Mouse (Mus musculus): ENCODE results near the gene Zfp334.

The Zfp334 gene

DNA sequence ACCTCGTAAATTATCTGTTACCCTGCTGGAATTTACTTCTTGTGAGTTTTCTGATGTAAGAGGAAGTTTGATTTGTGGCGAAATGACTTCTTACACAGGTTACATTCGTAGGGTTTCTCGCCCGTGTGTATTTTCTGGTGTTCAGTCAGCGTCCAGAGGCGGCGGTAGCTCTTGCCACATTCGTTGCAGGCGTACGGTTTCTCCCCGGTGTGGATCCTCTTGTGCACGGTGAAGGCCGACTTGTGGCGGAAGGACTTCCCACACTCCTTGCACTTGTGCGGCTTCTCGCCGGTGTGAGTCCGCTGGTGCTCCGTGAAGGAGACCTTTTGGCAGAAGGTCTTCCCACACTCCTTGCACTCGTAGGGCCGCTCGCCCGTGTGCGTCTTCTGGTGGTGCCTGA lies 8.0 kb downstream of the Zfp334 start:
- in situ Hi-C loops (cut with MboI; ENCODE audit: unreplicated experiment in 2 of 2): no loop called here

DNA sequence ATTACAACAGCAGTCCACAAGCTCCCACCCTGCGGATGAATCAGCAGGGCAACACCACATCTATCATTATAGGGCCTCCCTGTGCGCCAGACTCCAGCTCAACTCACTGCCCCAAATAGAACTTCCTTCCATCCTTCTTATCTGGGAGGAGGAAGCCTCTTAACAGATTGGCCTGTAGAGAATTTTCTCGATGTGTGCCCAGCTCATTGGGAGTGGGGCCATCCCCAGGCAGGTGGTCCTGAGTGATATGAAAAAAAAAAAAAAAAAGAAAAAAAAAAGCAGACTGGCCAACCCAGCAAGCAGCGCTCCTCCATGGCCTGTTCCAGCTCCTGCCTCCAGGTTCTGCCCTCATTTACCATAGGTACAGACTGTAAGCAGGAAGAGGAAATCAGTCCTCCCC lies 12.1 kb downstream of the Zfp334 start:
- in situ Hi-C loops (cut with MboI; ENCODE audit: unreplicated experiment in 2 of 2): no loop called here

DNA sequence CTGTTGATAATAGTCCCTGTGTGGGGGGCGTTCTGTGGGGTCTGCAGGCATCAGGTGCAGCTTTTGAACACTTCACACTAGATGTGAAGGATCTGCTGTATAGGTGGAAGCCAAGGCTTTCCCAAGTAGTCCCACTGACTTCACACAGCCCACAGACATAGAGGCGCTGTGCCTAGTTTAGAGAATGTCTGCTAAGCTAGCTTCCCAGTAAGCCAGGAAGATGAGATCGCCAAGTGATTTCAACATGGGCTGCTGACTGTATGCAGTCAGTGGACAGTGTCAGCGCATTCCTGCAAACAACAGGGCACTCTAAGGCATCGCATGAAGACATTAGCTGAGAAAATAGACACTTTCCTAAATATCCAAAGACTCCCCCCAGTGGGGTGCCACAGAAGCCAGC lies 12.6 kb downstream of the Zfp334 start:
- in situ Hi-C loops (cut with MboI; ENCODE audit: unreplicated experiment in 2 of 2): no loop called here

DNA sequence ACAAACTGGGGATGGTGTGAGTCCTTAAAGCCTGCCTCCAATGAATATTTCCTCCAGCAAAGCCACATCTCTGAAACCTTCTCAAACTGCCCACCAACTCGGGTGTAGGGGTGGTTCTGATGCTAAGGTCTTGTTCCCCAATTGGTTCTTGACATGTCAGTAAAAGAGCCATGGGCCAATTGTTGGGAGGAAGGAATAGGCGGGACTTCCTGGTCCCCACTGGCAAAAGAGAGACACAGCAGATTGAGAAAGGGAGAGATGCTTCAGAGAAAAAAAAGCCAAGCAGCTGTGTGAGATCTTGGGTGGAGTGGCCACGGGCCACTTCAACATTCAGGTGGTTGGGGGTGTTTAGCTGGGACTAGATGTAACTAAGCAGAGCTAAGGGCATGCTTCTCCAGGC lies 17.0 kb downstream of the Zfp334 start:
- in situ Hi-C loops (cut with MboI; ENCODE audit: unreplicated experiment in 2 of 2): no loop called here

DNA sequence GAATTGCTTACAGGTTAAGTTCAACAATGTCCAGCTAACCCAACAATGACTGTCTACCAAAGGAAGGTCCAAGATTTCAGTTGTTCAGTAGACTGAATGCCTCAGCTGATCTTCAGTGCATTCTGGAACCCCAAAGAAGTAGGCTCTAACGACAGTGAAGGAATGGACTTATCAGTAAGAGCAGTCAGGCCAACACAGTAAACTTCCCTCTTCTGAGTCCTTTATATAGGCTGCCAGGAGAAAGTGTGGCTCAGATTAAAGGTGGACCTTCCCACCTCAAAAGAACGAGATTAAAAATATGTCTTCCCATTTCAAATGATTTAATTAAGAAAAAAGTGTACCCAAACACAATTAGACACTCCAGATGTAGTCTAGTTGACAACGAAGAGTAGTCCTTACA lies 17.7 kb downstream of the Zfp334 start:
- in situ Hi-C loops (cut with MboI; ENCODE audit: unreplicated experiment in 2 of 2): no loop called here

DNA sequence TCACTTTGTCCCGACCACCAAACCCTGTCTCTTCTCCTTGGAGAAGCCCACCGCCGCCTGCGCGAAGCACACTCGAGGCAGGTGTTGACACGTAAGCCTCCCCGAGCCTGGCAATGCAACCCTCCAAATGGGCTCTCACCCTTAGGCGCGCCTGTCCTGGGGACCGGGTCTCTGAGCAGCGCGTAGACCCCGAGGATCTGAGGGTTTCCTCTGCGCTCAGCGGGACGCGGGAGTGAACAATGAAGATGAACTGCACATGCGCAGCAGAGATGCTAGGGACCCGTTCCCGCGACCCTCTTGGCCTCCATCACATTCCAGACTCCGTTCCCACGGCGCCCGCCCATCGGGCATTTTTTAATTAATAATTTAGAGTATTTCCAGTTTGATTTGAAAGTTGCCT lies 19.6 kb downstream of the Zfp334 start, which contains the start of gene Zfp663:
Zfp663 (minus strand) TSS at position 234 of the 400 bp plus-strand sequence.
- in situ Hi-C loops (cut with MboI; ENCODE audit: unreplicated experiment in 2 of 2): no loop called here

DNA sequence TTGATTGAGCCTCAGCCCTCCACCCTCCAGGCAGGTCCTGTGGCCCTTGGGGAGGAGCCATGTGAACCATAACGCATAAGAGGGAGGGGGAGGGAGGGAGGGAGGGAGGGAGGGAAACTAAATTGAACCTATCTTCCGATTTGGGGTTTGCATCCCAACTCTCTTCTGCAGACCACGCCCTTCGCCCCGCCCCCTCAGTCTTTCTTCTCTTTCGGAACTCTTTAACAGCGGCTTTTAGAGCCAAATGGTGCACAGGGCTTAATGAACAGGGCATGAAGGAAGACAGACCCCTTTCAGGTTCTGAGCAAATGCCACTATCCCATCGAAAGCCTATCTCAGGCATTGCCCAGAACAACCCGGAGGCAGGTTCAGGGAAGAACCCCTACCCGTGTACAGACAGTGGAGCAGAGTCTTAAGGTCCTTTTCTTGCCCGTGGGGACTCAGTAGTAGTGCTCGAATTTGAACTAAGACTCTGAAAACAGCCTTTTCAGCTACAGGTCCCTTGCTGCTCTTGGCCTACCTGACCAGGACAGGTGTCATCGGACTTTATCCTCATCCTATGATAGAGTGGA lies 20.1 kb downstream of the Zfp334 start:
- in situ Hi-C loops (cut with MboI; ENCODE audit: unreplicated experiment in 2 of 2): no loop called here

DNA sequence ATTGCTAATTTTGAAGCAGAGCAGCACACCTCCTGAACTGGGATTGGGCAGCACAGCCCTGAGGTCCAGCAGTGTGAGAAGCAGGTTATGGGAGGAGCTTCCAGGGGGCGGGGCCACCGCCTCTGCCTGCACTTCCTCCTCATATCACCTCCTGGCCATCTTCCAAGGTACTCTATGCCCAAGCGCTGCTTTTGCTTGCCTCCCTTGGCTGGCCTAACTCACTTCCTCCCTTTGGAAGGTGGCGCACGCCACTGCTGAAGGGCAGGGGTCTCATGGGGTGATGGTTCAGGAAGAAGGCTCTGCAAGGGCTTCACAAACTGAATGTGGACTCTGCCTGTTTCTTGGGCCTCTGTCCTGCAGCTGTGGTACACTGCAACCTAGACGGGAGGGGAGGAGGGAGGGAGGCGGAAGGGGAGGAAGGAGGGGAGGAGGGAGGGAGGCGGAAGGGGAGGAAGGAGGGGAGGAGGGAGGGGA lies 21.0 kb downstream of the Zfp334 start:
- in situ Hi-C loops (cut with MboI; ENCODE audit: unreplicated experiment in 2 of 2): no loop called here

DNA sequence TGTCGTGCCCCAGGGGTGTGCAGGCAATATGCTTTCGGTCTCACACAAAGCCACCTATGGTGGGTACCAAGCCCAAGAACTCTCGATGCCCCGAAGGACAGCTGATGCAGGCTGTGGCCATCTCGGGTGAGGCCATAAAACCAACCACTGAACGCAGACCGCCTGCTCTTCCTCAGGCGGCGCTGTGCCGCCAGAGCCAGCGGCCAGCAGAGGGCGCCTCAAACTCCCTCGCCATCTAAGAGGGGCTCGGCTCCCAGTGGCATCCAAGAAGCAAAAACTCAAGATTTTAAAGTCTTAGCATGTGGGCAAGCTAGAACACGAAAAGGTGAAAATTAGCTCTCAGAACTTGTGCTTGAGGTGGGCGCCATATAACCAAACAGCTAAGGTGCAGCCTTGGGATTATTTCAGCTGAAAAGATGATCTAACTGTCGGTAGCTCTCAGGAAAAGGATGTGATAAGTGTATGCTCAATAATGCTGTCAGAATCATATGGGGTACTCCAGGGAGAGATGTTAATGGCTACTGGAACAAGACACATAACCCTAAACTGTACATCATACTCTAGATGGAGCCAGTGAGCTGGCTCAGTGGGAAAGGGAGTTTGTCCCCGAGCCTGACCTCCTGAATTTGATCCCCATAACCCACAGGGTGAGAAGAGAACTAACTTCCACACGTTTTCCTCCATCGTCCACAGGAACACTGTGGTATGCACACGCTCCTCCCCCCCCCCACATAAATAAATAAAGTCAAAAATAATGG lies 23.5 kb downstream of the Zfp334 start:
- in situ Hi-C loops (cut with MboI; ENCODE audit: unreplicated experiment in 2 of 2): no loop called here

DNA sequence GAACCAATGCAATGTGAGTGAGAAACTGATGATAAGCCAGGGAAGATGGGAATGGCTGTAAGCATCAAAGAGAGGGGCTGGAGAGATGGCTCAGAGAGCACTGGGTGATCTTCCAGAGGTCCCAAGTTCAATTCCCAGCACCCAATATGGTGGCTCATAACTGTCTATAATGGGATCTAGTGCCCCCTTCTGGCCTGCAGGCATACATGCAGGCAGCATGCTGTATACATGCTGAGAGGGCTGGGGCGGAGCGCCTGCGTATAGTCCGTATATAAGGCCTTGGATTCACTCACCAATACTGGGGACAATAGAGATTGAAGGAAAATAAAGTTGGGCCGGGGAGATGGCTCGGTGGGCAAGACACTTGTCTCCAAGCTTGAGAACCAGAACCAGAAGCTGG lies 24.8 kb downstream of the Zfp334 start:
- in situ Hi-C loops (cut with MboI; ENCODE audit: unreplicated experiment in 2 of 2): no loop called here

DNA sequence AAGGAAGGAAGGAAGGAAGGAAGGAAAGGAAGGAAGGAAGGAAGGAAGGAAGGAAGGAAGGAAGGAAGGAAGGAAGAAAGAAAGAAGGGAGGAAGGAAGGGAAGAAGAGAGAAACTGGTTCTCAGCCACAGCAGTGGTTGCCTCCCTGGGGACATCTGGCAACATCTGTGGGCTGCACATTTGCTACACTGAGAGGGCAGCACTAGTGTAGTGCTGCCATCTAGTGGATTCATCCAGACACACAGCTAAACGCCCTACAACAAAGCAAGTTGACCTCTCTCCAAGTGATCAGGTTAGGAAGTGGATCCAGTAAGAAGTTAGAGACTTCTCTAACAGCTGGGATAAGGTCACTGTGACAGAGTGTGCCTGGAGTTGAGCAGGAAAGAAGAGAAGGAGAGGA lies 27.2 kb downstream of the Zfp334 start:
- in situ Hi-C loops (cut with MboI; ENCODE audit: unreplicated experiment in 2 of 2): no loop called here

DNA sequence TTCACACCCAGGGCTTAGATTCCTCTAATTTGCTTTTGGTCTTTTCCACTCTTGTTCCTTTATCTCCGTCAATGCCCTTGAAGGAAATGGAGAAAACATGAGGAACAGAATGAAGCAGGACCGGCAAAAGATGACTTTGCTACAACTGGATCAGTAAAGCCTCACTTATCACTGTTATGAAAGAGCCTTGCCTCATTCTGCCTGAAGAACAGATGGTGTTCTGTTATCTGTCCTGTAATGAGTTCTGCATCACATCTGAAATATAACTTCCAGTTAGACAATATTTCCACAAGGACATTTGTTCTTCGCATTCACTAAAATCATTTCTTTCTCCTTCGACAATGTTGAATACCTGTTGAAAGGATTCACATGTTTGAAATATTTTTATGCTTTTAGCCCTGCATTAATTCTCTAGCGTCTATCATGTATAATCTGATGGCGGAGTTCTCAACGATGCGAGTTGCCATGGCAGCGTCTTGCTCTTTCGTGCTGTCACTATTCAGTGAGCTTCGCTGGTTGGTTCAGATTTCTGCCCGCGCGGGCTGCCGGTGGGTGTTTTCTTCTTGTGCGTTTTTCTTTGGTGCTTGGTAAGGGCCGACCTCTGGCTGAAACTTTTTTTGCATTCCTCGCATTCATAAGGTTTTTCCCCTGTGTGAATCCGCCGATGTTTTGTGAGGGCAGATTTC lies 36.1 kb downstream of the Zfp334 start:
- in situ Hi-C loops (cut with MboI; ENCODE audit: unreplicated experiment in 2 of 2): no loop called here

DNA sequence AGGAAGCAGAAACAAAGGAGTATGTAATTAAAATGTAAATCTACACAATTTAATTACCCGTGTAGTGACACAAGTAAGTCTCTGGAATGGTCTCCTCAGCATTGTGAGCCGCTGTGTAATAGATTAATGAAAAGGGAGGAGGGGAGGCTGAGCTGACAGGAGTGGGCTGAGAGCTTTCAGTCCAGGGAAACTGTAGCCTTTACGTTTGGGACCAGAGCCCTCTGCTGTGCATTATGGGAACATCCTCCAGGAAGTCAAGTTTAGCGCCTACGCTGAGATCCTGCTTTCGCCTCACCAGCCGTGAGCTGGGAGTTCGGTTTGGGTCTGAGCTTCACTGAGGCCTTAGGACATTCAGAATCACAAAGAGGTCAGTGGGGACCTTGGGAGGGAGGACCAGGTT lies 38.6 kb downstream of the Zfp334 start:
- in situ Hi-C loops (cut with MboI; ENCODE audit: unreplicated experiment in 2 of 2): no loop called here

DNA sequence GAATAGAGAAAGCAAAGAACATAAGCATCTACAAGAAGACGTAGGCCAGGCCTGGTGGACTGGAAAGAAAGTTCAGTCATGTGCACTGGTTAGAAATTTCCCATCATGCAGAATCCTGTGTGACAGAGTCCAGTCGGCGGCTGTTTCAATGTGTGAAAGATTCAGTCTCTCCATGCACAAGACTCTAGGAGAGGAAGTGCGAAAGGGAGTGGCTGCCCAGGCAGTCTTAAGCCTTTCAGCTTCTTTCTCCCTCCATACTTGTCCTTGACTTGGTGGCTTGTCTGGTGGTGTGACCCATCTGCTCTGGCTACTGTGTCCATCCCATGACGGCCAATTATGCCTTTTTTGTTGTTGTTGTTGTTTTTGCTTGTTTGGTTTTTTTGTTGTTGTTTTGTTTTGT lies 41.9 kb downstream of the Zfp334 start:
- in situ Hi-C loops (cut with MboI; ENCODE audit: unreplicated experiment in 2 of 2): no loop called here

DNA sequence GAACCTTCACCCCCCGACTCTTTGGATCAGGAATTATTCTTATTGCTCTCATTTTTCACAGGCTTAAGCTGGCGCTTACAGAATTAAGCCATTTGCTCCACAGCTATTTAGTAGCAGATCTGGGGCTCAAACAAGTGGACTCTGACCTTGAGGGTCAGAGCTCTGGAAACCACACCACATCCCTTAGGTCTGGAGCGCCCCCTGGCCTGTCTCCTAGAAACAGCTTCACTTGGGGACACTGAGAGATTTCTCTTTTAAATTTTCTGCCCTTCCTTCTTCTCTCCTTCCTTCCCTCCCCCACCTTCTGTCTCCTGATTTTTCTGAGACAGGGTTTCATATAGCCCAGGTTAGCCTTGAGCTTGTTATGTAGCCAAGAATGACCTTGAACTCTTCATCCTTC lies 50.9 kb downstream of the Zfp334 start:
- in situ Hi-C loops (cut with MboI; ENCODE audit: unreplicated experiment in 2 of 2): loop anchor here in 1 of 2 experiments (5.0 to 10.0 kb wide), 2 partner anchors 260 to 372 kb away; partner anchors contain the start of gene Slc12a5

DNA sequence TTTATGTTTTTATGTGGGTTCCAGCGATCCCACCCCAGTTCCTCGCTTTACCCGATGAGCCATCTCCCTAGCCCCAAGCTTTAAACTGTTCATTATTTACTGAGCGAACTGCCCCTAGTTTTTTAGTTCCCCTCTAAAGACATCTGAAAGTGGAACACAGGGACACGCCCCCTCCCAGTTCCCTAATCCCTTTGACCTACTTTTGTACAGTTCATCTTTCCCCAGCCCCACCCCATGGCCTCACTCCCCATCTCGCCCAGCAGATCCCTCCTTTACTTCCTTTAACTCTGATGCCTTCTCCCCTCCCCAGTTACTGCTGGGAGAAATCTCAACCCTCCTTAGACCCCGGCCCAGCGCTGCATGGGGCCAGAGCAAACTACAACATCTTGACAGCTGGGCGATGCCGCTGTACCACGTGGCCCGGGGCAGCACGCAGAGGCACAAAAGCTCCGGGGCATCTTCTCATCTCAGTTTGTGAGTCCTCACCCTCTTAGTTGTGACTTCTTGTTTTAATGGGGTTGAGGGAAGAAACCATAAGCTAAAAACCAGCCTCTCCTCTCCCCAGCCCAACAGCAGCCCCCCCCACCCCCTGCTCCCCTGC lies 55.3 kb downstream of the Zfp334 start:
- in situ Hi-C loops (cut with MboI; ENCODE audit: unreplicated experiment in 2 of 2): loop anchor here in 1 of 2 experiments (10.0 kb wide), 1 partner anchor 368 kb away; the partner anchor contains the start of gene Slc12a5

DNA sequence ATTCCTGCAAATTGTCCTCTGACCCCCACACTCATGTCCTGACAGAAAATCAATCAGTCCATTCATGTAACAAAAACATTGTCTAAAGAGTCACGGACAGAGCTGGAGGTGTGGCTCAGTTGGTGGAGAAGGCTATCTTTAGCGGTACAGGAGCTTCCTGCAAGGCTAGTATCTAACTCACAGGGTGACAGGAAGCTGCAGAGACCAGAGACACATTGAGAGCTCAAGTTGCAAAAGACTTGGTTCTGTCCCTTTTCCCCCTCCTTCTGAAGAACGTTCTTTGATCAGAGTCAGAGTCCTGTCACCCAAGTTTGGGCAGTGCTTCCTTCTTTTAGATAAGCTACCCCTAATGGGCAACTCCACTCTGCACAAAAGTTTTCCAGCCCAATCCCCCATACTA lies 58.4 kb downstream of the Zfp334 start:
- in situ Hi-C loops (cut with MboI; ENCODE audit: unreplicated experiment in 2 of 2): loop anchor here in 1 of 2 experiments (10.0 kb wide), 1 partner anchor 365 kb away; the partner anchor contains the start of gene Slc12a5

DNA sequence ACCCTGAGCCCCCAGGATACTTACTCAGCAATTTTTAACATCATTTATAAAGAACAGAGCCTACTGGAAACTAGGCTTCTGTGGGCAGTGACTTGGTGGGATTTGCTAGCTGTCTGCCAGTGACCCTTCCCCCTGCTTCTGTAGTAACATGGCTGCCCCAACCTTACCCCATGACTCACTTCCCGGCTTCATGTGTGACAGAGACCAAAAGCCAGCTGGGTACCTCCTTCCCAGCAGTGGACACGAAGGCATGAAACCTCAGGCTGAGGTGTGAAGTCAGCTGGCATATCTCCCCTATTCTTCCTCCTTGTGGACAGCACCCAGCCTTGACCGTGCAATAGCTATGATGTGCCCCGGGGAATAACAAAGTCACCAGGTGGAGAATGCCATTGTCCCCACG lies 59.3 kb downstream of the Zfp334 start:
- in situ Hi-C loops (cut with MboI; ENCODE audit: unreplicated experiment in 2 of 2): no loop called here

DNA sequence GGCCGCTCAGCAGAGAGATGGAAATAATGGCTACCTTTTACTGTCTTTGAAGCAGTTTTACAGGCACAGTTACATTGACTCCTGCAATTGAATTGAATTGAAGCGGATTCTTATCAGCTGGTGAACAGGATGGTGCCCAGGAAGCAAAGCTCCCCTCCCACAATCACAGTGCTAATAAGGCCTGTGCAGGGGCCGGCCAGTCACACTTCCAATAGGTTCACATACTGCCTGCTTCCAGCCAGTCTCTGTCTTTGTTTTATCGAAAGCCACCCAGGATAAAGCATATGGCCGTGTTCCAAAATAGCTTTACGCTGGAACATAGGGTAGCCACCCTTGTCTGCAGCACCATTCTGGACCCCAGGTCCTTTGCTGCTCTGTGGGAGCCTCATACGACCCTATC lies 60.7 kb downstream of the Zfp334 start:
- in situ Hi-C loops (cut with MboI; ENCODE audit: unreplicated experiment in 2 of 2): no loop called here

DNA sequence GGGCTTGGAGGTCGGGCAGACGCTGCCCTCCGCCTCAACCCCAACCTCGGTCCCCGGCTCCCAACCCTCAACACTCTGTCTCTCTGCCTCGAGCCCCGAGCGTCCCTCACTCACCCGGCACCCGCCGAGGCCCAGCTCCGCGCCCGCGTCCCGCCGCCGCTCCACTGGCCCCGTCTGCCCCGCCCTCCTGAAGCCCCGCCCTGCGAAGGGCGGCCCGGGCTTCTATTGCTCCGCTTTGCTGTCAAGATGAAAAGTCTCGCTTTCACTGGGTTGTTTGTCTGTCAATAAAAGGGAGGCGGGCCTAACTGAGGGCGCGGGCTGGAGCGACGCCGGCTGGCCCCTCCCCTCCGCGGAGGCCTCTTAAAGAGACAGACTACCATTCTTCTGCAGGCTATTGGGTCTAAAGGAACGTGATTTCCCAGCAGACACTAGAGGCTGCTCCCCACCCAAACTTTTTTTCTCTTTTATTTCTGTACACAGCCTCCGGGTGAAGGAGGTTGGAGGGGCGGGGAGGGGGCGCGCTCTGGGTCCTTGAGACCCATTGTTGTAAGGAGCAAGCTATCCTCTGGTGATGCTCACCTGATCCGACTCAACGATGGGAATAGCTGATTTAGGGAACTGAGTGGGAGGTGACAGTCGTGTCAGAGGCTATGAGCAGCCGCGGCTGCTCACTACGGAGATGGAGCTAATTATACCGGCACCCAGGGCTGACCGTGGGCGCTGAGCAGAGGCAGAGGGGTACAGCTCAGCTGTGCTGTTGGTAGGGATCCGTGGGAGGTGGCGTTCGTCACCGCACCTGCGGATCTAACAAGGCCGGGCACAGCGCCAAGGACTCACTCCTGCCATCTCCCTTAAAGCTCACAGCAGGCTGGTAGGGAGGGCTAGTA lies 61.5 kb downstream of the Zfp334 start, which contains the start of gene Elmo2:
Elmo2 (minus strand) TSS at position 176 of the 887 bp plus-strand sequence.
- in situ Hi-C loops (cut with MboI; ENCODE audit: unreplicated experiment in 2 of 2): no loop called here

All from v-Abl transformed pro-B cells (cell line).